Mouse (Mus musculus): ENCODE data around the gene Slamf9. TPM values are rescaled to one million over a fixed set of nuclear protein-coding genes. Genes with fewer than 3 reads are reported as not detected.

Gene Slamf9
- polyA plus RNA-seq, 1 experiment = 5.5 TPM

- 59% methylated on average over 8 of the region's 8 CpGs for WGBS
- no peak for DNase-seq (ENCODE audit: low read depth in 1 of 2, low spot score in 2 of 2)
- Histone ChIP-seq H3K4me3 (ENCODE audit: extremely low read depth, insufficient read depth, insufficient read length) (no peak overlapping the region), H3K4me1 (ENCODE audit: control insufficient read depth, insufficient read depth, insufficient read length) (peaks cover 13% of the 10 kb centered on the region; the same call in 1 of the 2 replicates), H3K36me3 (ENCODE audit: control insufficient read depth, insufficient read depth, low read length) (no peaks in the 10 kb centered on the region), H3K27me3 (ENCODE audit: control insufficient read depth, insufficient read depth, low read length) (no peaks in the 10 kb centered on the region), H3K27ac (ENCODE audit: insufficient read depth, low read length) (no peak overlapping the region)
- TF ChIP-seq CTCF (IDR thresholded peaks at IDR 0.05; ENCODE audit: extremely low read depth, insufficient read depth, insufficient read length, insufficient replicate concordance) (no peak), POLR2A (IDR thresholded peaks at IDR 0.05; ENCODE audit: low read depth, low read length) (no peak)
These were observed 5.2 kb upstream of the Slamf9 start for GRCm38 (mm10) chr1:172469810-172470448.

DNA sequence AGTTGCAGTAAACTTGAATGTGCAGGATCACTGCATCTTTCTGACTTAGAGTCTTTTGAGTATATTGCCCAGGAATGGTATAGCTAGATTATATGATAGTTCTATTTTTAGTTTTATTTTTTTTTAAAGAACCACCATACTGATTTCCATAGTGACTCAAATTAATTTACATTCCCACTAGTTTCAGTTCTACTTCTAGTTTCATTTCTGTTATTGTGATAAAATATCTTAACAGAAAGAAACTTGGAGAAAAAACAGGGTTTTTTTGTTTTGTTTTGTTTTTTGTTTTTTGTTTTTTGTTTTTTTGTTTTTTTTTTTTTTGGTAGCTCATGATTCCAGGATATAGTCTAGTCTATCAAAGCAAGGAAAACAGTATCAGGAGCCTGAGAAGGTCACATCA lies 2.2 kb upstream of the Slamf9 start:
- Histone ChIP-seq H3K4me1 (ENCODE audit: control insufficient read depth, insufficient read depth, insufficient read length) (peaks cover 29% of the 10 kb centered on the region; the same call in 1 of the 2 replicates), H3K27me3 (ENCODE audit: control insufficient read depth, insufficient read depth, low read length) (no peaks in the 10 kb centered on the region), H3K4me3 (ENCODE audit: extremely low read depth, insufficient read depth, insufficient read length) (no peak overlapping the region), H3K27ac (ENCODE audit: insufficient read depth, low read length) (peak overlapping the region; percentile 58; the same call in 1 of the 2 replicates), H3K36me3 (ENCODE audit: control insufficient read depth, insufficient read depth, low read length) (no peaks in the 10 kb centered on the region)
- no peak for TF ChIP-seq POLR2A (IDR thresholded peaks at IDR 0.05; ENCODE audit: low read depth, low read length)
- TF ChIP-seq CTCF (IDR thresholded peaks at IDR 0.05; ENCODE audit: extremely low read depth, insufficient read depth, insufficient read length, insufficient replicate concordance) = no peak
- DNase-seq (ENCODE audit: low read depth in 1 of 2, low spot score in 2 of 2) = no peak

GRCm38 (mm10) chr1:172474196-172474595 lies 962 bp upstream of the Slamf9 start:
- WGBS = 93% methylated on average over 3 of the region's 3 CpGs

DNA sequence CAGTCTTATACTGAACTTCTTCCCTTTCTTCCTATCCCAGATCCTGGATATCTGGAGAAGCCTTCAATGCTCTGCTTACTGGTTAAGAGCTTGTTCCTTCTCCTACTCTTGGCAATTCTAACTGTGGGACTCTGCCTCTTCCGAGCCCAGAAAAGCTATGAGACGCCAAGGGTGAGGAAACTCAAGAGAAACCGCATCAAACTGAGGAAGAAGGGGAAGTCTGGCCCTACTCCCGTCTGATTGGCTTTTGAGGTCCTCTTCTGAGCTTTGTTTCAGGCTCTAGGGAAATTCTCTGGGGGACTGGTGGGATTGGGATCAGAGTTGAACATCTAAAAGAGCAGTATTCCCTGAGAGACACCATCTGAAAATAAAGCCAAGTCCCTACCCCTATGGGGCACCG lies 2.9 kb downstream of the Slamf9 start:
- no peak overlapping the region for H3K27ac ChIP-seq (ENCODE audit: insufficient read depth, low read length)
- TF ChIP-seq POLR2A (IDR thresholded peaks at IDR 0.05; ENCODE audit: low read depth, low read length) (no peak), CTCF (IDR thresholded peaks at IDR 0.05; ENCODE audit: extremely low read depth, insufficient read depth, insufficient read length, insufficient replicate concordance) (no peak)
- no peaks in the 10 kb centered on the region for H3K27me3 ChIP-seq (ENCODE audit: control insufficient read depth, insufficient read depth, low read length)
- H3K4me1 ChIP-seq (ENCODE audit: control insufficient read depth, insufficient read depth, insufficient read length) = peaks cover 36% of the 10 kb centered on the region; the same call in 1 of the 2 replicates
- H3K4me3 ChIP-seq (ENCODE audit: extremely low read depth, insufficient read depth, insufficient read length) = no peak overlapping the region
- WGBS = 8% methylated on average over 5 of the region's 5 CpGs
- no peaks in the 10 kb centered on the region for H3K36me3 ChIP-seq (ENCODE audit: control insufficient read depth, insufficient read depth, low read length)
- no peak for DNase-seq (ENCODE audit: low read depth in 1 of 2, low spot score in 2 of 2)

More at GRCm38 (mm10) chr1:172474196-172474595, 962 bp upstream of the Slamf9 start:
- H3K36me3 ChIP-seq (ENCODE audit: control insufficient read depth, insufficient read depth, low read length) = no peaks in the 10 kb centered on the region
- no peak for TF ChIP-seq CTCF (IDR thresholded peaks at IDR 0.05; ENCODE audit: extremely low read depth, insufficient read depth, insufficient read length, insufficient replicate concordance)
- TF ChIP-seq POLR2A (IDR thresholded peaks at IDR 0.05; ENCODE audit: low read depth, low read length) = no peak
- peaks cover 29% of the 10 kb centered on the region; the same call in 1 of the 2 replicates for H3K4me1 ChIP-seq (ENCODE audit: control insufficient read depth, insufficient read depth, insufficient read length)
- H3K27me3 ChIP-seq (ENCODE audit: control insufficient read depth, insufficient read depth, low read length) = no peaks in the 10 kb centered on the region
- no peak for DNase-seq (ENCODE audit: low read depth in 1 of 2, low spot score in 2 of 2)
- H3K4me3 ChIP-seq (ENCODE audit: extremely low read depth, insufficient read depth, insufficient read length) = no peak overlapping the region
- H3K27ac ChIP-seq (ENCODE audit: insufficient read depth, low read length) = peak overlapping the region; percentile 61; the same call in 1 of the 2 replicates

DNA sequence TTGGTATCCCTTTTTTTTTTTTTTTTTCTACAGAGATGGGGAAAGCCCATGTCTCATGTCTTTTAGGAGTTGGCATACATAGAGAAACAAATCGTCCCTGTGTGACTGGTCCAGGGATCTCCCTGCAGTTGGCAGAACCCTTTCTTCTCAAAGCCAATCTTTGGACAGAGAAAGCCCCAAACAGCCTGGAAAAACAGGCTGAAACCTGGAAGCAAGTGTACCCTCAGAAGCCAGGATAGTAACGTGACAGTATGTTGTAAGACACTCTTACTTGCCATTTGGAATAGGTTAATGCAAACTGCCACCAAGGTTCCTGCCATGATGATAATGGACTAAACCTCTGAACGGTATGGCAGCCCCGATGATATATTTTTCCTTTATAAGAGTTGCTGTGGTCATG lies 5.2 kb downstream of the Slamf9 start:
- TF ChIP-seq CTCF (IDR thresholded peaks at IDR 0.05; ENCODE audit: extremely low read depth, insufficient read depth, insufficient read length, insufficient replicate concordance) (no peak), POLR2A (IDR thresholded peaks at IDR 0.05; ENCODE audit: low read depth, low read length) (no peak)
- no peaks in the 10 kb centered on the region for H3K27me3 ChIP-seq (ENCODE audit: control insufficient read depth, insufficient read depth, low read length)
- 85% methylated on average over 4 of the region's 4 CpGs for WGBS
- no peak for DNase-seq (ENCODE audit: low read depth in 1 of 2, low spot score in 2 of 2)
- no peaks in the 10 kb centered on the region for H3K36me3 ChIP-seq (ENCODE audit: control insufficient read depth, insufficient read depth, low read length)
- no peak overlapping the region for H3K27ac ChIP-seq (ENCODE audit: insufficient read depth, low read length)
- peaks cover 19% of the 10 kb centered on the region; the same call in 1 of the 2 replicates for H3K4me1 ChIP-seq (ENCODE audit: control insufficient read depth, insufficient read depth, insufficient read length)
- no peak overlapping the region for H3K4me3 ChIP-seq (ENCODE audit: extremely low read depth, insufficient read depth, insufficient read length)

DNA sequence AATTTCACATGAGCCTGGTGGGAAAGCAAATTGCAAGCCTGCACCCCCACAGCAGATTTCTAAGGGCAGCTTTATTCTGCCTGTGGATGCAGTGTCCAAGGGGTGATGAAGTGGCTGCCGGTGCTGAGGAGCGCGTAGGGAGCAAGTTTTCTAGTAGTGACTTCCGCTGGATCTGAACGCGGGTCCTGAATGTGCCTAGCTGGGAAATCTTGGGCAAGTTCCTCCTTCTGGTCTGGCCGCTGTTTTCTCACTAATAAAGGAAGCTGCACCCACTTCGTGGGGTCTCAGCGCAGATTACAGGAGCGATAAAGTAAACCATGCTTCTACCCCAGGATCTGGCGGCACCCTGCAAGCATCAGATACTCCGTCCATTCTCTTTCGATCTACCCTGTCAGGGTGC lies 6.0 kb downstream of the Slamf9 start:
- TF ChIP-seq POLR2A (IDR thresholded peaks at IDR 0.05; ENCODE audit: low read depth, low read length) = no peak
- no peaks in the 10 kb centered on the region for H3K27me3 ChIP-seq (ENCODE audit: control insufficient read depth, insufficient read depth, low read length)
- no peak overlapping the region for H3K27ac ChIP-seq (ENCODE audit: insufficient read depth, low read length)
- no peak for DNase-seq (ENCODE audit: low read depth in 1 of 2, low spot score in 2 of 2)
- peaks cover 11% of the 10 kb centered on the region; the same call in 1 of the 2 replicates for H3K4me1 ChIP-seq (ENCODE audit: control insufficient read depth, insufficient read depth, insufficient read length)
- no peaks in the 10 kb centered on the region for H3K36me3 ChIP-seq (ENCODE audit: control insufficient read depth, insufficient read depth, low read length)
- no peak overlapping the region for H3K4me3 ChIP-seq (ENCODE audit: extremely low read depth, insufficient read depth, insufficient read length)
- 28% methylated on average over 13 of the region's 13 CpGs for WGBS

GRCm38 (mm10) chr1:172481540-172482280 lies 6.6 kb downstream of the Slamf9 start, which contains the start of gene Igsf9:
Gene Igsf9 (plus strand): TSS chr1:172481788.
- peak; percentile 75 to 90 for DNase-seq (ENCODE audit: low read depth in 1 of 2, low spot score in 2 of 2)
- peaks cover 7% of the 10 kb centered on the region; the same call in 1 of the 2 replicates for H3K4me1 ChIP-seq (ENCODE audit: control insufficient read depth, insufficient read depth, insufficient read length)
- H3K4me3 ChIP-seq (ENCODE audit: extremely low read depth, insufficient read depth, insufficient read length) = peak within 1 kb of the TSS; percentile 49
- H3K27me3 ChIP-seq (ENCODE audit: control insufficient read depth, insufficient read depth, low read length) = no peaks in the 10 kb centered on the region
- no peaks in the 10 kb centered on the region for H3K36me3 ChIP-seq (ENCODE audit: control insufficient read depth, insufficient read depth, low read length)
- H3K27ac ChIP-seq (ENCODE audit: insufficient read depth, low read length) = no peak within 1 kb of the TSS
- TF ChIP-seq POLR2A (IDR thresholded peaks at IDR 0.05; ENCODE audit: low read depth, low read length) (no peak), CTCF (IDR thresholded peaks at IDR 0.05; ENCODE audit: extremely low read depth, insufficient read depth, insufficient read length, insufficient replicate concordance) (peak; percentile 59)
- WGBS = under 1% methylated on average over 38 of the region's 38 CpGs

Measured in spleen, adult 2 months (tissue).